Mouse (Mus musculus) adipocyte (in vitro differentiated cells): ENCODE results near the gene Serinc3.
A peak's percentile ranks its signal among the peaks of the same experiment; 100 is the strongest.

Experiments used
- DNase-seq: peaks from one replicate; pipeline ENCODE4 v3.0.0-alpha.2; 2016; ENCODE audit warnings: low spot score

The Serinc3 gene

GRCm38 (mm10) chr2:163593636-163594282 is 51.2 kb downstream of the Serinc3 start:
- DNase-seq, result no peak

- peak; percentile 64 for DNase-seq
These were observed 52.8 kb downstream of the Serinc3 start for GRCm38 (mm10) chr2:163592084-163592483.

- peak; percentile 85 for DNase-seq
These were observed 53.9 kb downstream of the Serinc3 start for GRCm38 (mm10) chr2:163590996-163591395.

GRCm38 (mm10) chr2:163590211-163590610 is 54.7 kb downstream of the Serinc3 start:
- DNase-seq, result no peak

DNA sequence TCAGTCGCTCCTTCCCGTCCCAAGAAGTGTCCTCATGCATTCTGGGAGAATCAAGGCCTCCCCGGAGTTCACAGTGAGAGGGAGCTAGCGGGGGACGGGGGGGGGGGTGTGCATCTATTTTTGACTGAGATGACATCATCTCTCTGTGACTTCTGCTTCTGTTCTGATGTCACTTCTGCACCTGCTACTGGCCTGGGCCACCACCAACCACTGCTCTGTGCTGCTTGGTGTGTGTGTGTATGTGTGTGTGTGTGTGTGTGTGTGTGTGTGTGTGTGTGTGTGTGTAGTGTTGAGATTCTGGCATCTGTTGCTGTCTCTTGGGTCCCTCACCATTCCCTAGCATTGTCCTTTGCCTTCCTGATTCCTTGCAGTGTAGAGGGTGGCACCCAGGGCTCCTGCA is 57.4 kb downstream of the Serinc3 start:
- no peak for DNase-seq

GRCm38 (mm10) chr2:163586384-163587261 is 58.3 kb downstream of the Serinc3 start:
- DNase-seq, result peak; percentile 67

- no peak for DNase-seq
These were observed 60.9 kb downstream of the Serinc3 start for GRCm38 (mm10) chr2:163584088-163584426.

DNA sequence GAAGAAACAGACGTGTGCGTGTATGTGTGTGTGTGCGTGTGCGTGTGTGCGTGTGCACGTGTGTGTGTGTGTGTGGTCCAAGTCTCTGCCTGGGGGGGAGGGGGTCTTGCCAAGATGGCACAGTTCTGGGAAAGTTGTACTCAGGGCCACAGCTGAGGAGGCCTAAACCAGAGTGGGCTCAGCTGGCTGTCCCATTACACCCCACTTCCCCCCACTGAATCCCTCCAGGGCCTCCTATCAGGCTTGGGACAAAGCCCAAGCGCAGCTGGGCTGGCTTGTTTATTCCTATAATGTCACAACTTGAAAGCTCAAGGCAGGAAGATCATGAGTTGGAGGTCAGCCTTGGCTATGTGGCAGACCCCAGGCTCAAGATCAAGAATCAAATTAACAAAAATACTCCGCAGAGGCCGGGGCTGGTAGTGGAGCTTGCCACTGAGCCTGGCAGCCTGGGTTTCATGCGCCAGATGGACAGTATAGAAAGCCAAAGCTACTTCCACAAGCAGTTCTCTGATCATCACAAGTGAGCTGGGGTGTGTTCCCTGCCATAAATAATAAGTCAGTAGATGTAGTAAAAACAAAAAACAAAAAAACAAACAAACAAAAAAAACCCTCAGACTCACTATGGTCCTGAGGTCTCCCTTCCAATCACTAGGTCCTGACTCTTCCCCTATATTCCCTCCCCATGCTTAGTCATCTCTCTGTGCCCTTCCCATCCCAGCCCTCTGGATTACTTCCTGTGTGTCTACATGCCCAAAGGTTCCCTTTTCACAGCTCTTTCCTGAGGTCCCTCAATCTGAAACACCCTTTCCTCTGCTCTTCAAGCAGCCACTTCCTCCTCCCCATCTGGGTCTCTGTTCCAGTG is 61.5 kb downstream of the Serinc3 start:
- peak; percentile 65 for DNase-seq

- peak; percentile 82 for DNase-seq
These were observed 64.6 kb downstream of the Serinc3 start for GRCm38 (mm10) chr2:163580069-163580945.

DNA sequence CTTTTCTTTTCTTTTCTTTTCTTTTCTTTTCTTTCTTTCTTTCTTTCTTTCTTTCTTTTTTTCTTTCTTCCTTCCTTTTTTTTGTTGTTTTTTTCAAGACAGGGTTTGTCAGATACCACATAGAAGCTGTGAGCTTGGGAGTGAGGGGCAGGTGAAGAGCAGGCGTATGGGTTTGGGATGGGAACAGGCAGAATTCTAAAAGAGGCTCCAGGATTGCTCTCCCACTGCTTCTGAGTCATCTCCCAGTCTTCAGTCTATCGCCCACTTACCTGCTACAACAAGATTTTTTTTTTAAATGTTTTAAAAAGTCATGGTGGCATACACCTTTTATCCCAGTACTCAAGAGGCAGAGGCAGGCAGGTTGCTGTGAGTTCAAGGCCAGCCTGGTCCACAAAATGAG is 66.9 kb downstream of the Serinc3 start:
- DNase-seq, result no peak

DNA sequence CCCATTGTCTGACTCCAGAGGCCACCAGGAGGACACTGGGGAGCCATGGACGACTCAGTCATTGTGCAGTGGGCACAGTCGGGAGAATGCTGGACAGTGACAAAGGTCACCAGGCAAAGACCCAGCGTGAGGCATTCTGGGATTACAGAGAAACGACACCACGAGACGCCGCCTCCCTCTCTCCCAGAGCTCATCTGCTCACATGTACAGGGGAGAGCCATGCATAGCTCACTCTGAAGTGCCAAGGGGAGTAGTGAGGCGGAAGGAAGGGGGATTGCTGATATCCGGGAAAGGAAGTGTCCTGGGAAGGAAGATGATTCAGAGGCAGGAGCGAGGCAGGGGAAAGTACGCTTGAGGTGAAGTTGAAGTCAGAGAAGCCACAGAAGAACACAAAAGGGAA is 69.7 kb downstream of the Serinc3 start:
- DNase-seq, result no peak

GRCm38 (mm10) chr2:163574321-163574720 is 70.6 kb downstream of the Serinc3 start:
- DNase-seq, result peak; percentile 55
